Mouse (Mus musculus) T-helper 1 cell (primary cell): ENCODE measurements around the gene Arl15.

ENCODE experiments used
- in situ Hi-C: fragments of 300-600 bp; cut with MboI, MseI; formaldehyde crosslinking; loops from one replicate; pipeline ENCODE4 v1.15.1; 2025; ENCODE audit warnings: high pct_unique_total_duplicates

Gene Arl15

GRCm38 (mm10) chr13:114130566-114131319 is 336.4 kb downstream of the Arl15 start:
- in situ Hi-C loops: no loop called here

GRCm38 (mm10) chr13:114138921-114139320 is 344.6 kb downstream of the Arl15 start:
- in situ Hi-C loops: no loop called here

- in situ Hi-C loops: no loop called here
Measured at GRCm38 (mm10) chr13:114139570-114139969, 345.3 kb downstream of the Arl15 start.

- in situ Hi-C loops: no loop called here
Measured at GRCm38 (mm10) chr13:114142826-114143225, 348.5 kb downstream of the Arl15 start.

- in situ Hi-C loops: no loop called here
Measured at GRCm38 (mm10) chr13:114143247-114143646, 348.9 kb downstream of the Arl15 start.

- in situ Hi-C loops: no loop called here
Measured at GRCm38 (mm10) chr13:114144052-114145046, 350.0 kb downstream of the Arl15 start.

DNA sequence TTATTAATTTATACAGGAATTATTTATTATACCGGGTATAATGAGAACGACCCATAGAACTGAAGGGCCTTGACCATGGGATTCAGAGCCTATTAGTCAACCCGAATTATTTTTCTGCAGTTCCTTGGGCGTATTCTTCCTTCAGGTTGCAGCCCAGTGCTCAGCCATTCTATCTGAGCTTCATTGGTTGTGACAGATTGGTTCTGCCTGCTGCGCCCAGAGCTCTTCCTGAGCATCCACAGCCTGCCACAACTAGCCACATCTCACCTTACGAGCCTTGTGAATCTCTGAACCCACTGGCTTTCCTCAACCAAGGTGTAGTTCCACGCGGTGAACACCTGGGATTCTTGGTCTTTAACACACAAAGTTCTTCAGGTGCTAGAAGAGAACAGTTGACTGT is 350.9 kb downstream of the Arl15 start:
- in situ Hi-C loops: no loop called here

- in situ Hi-C loops: no loop called here
Measured at GRCm38 (mm10) chr13:114150856-114151697, 356.8 kb downstream of the Arl15 start.

DNA sequence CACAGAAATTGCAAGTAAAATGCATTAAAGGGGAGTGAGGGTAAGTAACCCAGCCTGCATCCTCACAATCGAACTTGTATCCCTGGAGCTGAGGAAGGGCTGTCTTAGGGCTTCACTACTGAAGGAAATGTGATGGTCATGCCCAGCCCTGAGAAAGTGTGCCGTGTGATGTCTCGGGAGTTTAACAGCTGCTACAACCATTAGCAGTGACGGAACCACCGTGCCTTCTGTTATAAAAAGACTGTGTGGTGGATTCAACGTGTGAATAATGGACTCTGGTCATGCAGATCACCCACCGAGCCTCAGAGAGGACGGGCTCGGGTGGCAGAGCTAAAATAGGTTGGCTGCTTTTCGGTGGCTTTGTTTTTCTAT is 357.4 kb downstream of the Arl15 start:
- in situ Hi-C loops: no loop called here

DNA sequence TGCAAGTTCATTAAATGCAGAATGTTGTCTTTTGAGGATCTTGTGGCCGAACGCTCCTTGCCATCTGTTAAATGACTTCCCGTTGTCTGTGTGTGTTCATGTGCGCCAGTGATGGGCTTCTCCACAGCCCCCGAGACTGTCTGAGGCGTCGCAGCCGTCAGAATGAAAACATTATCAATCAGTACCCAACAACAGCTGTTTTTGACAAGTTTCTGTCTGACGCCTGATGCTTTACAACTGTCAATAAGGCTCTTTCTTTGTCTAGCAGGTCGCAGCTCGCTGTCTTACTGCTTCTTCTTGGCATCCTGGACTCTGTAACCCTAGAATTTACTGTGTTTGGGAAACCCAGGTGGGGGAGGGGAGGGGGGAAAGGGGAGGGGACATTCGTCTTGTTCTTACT is 362.4 kb downstream of the Arl15 start:
- in situ Hi-C loops: no loop called here

DNA sequence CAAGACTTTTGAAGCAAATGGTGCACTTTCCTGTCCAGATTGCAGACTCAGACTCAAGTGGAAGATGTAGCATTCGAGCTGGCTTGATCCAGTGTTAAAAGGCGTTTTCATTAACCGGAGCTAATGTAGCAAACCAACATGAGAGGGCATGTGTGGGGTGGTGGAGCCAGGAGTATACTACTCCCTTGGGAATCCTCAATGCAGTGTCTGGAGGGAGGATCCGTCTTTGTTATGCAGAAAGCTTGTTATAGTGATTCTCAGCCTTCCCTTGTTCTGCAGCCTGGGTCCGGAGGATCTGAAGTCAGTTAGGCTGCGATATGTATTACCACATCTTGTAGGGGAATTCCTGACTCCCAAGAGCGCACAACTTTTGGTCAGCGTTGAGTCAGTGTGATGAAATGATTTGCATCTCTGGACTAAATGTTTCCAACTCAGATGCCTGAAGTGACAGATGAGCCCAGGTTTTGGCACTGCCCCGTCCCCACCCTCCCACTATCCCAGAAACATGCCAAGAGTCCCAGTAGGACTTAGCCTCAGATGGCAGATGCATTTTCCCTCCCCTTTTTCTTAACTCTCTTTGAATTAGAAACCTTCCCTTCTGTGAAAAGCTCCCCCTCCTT is 363.9 kb downstream of the Arl15 start:
- in situ Hi-C loops: no loop called here

DNA sequence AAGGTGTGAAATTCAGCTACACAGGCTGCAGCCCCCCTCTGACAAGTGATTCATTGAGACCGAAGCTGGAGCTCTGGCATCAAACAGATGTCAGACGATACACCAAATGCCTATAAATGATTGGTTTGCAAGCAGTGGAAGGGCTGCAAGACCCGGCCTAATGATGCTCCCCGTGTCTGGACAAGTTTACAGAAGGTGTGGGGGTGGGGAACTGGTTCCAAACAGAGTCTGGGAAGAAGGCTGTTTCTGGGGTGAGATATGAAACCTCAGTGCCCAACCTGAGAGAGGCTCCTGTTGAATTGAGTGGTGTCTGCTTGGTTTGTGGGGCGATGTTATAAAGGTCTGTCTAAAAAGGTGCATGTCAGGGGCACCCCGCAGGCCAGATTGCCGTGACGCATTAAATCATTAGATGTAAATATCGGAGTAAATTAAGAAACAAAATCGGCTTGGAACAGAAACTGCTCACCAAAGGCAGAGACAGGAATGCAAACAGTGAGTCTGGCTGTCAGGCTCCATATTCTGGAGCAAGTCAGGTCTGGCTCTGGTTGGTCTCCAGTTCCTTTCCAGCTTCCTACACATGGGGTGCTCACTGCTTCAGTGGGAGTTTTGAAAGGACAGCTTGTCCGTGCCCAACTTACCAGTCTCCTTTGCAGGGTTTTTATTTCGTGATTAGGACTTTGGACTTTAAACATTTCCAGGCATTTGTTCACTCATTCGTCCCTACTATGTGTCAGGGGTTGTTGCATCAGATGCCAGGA is 365.5 kb downstream of the Arl15 start:
- in situ Hi-C loops: no loop called here

DNA sequence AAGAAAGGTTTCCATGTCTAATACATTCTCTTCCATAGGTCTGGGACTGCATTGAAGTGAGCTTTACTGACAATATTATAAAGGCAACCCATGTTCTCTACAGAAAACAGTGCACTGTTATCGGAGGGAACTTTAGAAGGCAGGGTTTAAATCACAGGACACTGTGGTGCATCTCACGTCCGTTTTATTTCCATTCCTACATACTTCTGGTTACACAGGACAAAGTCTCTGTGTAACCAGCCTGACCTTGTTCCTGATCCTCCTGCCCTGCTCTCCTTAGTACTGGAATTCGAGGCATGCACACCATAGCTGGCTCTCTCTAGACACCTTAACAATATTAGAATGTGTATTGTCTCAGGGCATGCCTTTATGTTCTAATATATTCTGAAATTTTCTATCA is 368.4 kb downstream of the Arl15 start:
- in situ Hi-C loops: no loop called here

DNA sequence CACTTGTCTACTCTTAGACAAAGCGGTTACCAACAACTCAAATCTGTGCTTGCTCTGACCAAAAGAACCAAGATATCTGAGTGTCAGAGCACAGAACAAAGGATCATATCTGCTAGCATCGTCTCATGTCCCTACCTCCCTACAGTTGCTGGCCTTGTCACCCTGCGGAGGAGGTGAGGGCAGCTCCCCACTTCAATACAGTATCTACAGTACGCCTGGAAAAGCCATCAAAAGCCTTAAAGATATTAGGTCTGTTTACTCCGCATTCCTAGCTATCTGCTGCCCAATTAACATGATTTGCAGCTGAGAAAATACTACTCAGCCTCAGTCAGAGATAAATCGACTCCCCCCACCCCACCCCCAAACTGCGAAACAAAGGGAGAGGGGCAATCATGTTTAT is 371.3 kb downstream of the Arl15 start:
- in situ Hi-C loops: no loop called here

DNA sequence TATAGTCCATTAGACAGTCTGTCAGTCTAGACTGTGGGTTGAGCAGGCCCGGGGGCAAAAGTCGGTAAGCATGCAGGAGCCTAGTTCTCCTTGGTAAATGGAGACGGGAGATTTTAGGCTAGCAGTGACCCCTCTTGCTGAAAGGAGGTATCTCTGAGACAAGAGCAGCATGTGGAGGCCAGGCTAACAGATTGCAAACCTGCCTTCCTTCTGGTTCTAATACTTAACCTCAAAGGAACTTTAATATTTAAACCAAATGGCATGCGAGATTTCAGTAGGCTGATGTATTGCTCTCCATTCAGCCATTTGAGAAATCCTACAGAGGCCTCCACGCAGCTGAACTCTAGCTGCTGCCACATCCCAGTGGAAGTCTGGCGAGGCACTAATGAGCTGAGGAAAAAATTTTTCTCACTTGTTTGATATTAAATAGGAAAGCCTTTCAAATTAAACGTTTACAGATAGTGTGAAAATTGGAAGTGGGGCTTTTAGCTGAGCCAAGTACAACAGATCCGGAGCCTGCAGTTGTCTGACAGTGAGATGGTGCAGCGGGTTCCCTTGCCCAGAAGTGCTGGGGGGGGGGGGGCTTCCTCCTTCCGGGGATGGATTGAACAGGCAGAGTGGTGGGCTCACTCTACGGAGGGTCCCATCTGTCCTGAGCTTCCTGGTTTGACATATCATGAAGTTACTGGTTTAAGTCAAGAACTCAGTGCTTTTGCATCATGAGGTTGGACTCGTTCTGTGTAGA is 372.3 kb downstream of the Arl15 start:
- in situ Hi-C loops: no loop called here

GRCm38 (mm10) chr13:114170061-114170460 is 375.8 kb downstream of the Arl15 start:
- in situ Hi-C loops: no loop called here

DNA sequence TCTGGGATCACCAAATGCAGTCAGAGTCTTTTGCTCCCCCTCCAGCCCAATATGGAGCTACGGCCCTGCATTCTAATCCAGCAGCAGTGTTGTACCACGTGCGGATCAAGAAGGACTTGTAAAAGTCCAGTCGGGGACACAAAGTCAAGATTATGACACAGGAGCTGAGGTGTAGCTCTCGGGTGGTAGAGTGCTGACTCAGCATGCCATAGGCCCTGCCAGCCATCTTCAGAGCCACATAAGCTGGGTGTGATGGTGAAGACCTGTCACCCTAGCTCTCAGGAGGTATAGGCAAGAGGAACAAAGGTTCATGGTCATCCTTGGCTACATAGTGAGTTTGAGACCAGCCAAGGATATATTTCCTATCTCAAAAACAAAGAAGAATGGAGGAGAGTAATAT is 377.2 kb downstream of the Arl15 start:
- in situ Hi-C loops: no loop called here

DNA sequence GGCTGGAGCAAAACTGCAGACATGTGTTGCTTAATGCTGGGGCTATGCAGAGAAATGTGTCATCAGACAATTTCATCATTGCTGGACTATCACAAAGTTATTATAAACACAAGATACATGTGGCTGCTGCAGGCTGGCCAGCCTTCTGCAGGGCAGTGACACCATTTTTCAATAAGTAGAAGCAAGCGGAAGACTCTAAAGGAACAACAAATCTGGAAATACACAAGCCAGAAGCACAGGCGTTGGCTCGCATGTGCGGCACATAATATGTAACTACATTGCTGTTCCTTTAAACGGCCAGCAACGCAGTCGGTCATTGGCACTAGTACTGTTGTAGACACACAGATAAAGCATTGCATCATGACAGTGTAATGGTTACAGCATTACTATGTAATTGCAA is 393.8 kb downstream of the Arl15 start:
- in situ Hi-C loops: no loop called here

DNA sequence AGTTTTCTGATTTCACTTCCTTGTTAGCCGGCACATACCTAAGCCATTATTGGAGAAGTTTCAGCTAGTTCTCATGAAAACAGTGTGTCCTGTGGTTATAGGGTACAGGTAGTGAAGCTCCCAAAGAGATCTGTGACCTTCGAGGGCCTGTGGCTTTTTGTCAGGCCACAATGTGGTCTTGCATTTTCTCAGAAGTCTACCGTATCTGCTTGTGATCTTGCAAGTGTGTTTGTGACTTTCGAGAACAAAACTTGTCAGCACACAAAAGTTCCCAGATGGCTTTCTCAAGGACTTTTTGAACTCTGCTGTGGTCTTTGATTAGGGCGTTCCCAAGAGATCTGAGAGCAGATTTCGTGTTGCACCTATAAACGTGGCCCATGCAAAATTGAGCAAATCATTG is 394.5 kb downstream of the Arl15 start:
- in situ Hi-C loops: no loop called here

GRCm38 (mm10) chr13:114189441-114189840 is 395.1 kb downstream of the Arl15 start:
- in situ Hi-C loops: no loop called here
